Mouse (Mus musculus) gastrocnemius, postnatal 10 days (tissue): ENCODE results near the gene Rbms3. TPM values are rescaled to one million over a fixed set of nuclear protein-coding genes. Genes with fewer than 3 reads are reported as not detected.

Source experiments
- DNase-seq: peaks from one replicate; pipeline ENCODE4 v3.0.0; 2021; ENCODE audit warnings: mixed read lengths
- total RNA-seq, 2 experiments: library from RNA; stranded (reverse); gene quantifications; 2 replicates each; pipeline ENCODE4 v1.2.3; 2021

The Rbms3 gene
- total RNA-seq, 2 experiments from 2014 or later, result 26.9 to 37.4 TPM

GRCm38 (mm10) chr9:116831386-116831785 is 798.3 kb downstream of the Rbms3 start:
- DNase-seq, result no peak

- no peak for DNase-seq
Observed at GRCm38 (mm10) chr9:116829929-116830328, 799.8 kb downstream of the Rbms3 start.

- no peak for DNase-seq
Observed at GRCm38 (mm10) chr9:116821601-116822000, 808.1 kb downstream of the Rbms3 start.

DNA sequence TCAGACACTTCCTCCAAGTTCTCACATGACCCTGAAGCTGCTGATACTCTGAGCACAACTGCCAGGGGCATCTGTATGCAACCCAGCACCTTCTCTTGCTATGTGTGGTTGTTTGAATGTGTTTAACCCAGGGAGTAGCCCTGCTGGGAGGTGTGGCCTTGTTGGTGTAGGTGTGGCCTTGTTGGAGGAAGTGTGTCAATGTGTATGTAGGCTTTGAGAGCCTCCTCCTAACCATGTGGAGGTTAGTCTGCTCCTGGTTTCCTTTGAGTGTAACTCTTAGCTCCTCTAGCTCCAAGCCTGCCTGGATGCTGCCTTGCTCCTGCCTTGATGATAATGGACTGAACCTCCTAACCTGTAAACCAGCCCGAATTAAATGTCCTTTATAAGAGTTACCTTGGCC is 812.5 kb downstream of the Rbms3 start:
- DNase-seq, result no peak

DNA sequence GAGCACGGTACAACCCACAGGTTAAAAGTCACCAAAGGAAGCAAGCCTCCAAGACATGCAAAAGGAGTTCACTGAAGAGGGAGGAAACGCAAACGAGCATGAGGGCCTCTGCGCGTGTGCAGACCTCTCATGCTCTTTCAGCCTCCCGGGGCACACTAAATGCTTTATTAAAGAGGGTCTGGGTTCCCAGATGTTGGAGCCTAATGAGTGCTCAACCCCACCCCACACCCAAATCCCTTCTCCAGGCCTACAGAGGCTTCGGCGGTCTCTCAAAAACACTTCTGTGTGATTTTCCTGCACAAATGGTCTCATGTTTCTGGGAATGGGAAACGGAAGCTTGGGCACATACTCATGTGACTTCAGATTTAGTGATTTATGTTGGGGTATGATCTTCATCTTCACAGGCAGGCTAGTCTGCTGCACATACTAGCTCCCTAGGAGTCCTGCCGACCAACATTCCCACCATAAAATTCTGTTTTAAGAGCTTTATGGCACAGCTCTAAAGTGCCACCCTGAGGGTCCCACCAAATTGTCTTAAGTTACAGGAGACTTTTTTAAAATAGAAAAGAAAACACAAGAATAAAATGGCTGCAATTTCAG is 815.1 kb downstream of the Rbms3 start:
- DNase-seq, result no peak

DNA sequence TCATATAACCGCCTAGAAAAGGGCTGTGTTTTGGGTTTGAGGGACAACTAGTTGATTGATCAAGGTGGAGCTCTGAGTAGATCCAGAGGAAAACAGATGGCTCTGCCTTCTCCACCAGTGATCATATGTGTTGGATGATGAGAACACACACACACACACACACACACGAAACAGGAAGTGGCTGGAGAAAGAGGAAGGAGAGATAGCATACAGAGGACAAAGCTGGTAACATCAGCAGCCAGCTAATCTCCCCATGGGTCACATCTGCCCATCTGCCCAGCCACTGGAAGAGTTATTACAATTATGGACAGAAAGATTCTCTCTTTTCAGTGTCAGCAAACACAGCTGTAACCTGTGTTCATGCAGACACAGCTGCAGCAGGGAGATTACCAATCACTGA is 816.3 kb downstream of the Rbms3 start:
- DNase-seq, result no peak

DNA sequence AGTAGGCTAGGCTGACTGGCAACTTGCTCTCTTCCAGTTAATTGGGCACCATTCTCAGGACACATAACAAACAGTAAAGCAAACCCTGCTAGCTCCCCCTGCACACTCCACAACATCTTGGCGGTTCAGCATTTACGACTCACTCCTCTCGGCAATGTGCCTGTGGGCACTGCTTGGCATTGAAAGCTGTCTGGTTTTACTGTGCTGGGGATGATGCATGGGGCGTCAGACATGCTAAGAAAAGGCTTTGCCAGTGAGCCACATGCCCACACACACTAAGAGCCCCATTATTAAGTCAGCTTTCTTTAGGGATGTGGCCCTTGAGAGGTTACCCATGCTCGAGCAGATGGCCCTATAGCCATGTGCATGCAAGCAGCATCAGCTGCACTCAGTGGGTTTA is 820.5 kb downstream of the Rbms3 start:
- DNase-seq, result no peak

GRCm38 (mm10) chr9:116808401-116808800 is 821.3 kb downstream of the Rbms3 start:
- no peak for DNase-seq

DNA sequence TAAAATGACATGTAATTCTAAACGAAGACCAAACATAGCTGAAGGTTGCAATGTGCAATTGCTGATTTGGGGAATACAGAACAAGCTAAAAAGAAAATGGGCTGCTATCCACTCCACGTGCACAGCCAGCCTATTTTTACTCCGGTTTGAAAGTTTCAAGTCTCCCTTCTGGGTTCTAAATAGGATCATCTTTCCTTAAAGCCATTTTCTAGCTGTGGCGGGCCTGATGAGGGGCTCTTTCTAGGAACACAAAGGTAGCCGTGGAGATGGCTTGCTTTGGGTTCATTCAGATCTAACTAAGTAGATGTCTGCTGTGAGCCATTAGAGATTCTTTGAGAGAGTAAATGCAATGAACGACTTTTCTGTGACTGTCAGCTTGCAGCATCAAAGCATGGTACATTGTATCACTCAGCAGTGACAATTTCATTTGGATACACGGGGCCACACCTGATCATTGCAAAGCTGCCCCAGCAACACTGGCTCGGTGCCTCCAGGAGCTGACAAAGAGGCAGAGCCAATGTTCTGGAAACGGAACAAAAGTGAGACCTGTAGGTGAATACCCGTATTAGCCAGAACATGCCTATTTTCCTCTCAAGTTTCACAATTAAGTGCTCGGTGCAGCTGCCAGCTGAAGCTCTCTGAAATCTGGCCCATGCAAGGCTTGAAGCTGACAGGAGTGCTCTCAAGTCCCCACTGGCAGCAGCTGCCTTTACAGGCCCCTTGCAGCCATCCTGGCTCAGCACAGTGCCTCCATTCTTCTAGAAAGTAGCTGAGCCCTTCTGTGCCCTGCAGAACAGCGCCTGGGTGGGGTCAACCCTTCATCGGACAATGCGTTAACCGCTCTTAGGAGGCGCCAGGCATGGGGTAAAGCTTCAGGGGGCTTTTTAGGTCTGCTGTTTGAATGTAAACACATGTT is 822.3 kb downstream of the Rbms3 start:
- DNase-seq, result peak; percentile 16

- DNase-seq, result no peak
Observed at GRCm38 (mm10) chr9:116803292-116803731, 826.4 kb downstream of the Rbms3 start.

DNA sequence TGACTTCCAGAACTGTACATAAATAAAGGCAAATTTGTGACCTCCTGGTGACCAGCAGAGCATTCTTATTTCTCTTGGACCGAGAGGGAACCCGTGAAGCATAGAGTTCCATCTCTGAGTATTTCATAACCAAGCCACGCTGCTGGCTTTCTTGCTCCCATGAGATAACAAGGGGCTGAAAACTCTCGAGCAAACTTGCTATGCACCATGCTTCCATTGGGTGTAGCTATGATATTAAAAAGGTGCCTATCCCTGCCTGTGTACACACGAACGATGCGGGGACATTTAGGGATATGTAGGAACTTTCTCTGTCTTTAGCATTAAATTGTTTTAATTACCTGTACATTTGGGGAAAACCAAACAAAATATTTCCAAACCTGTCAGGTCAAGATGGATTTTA is 827.1 kb downstream of the Rbms3 start:
- DNase-seq, result no peak

- DNase-seq, result no peak
Observed at GRCm38 (mm10) chr9:116795240-116795955, 834.3 kb downstream of the Rbms3 start.

DNA sequence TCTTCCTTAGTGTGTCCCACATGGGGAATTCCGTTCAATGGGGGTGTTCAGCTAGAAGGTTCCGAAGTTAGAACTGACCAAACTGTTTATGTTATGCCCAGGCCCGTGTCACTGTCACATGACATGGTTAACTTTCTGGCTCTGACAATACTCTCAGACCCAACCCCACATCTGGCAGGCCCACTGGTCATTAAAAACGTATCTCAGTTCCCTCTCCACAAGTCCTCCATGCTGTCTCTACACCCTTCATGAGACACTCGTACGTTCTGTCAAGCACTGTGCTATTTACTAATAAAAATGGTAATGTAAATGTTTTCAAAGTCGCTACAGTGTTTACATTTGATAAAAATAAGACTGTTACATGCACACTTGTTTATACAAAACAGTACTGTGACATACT is 837.9 kb downstream of the Rbms3 start:
- DNase-seq, result no peak

- DNase-seq, result no peak
Observed at GRCm38 (mm10) chr9:116786136-116787046, 843.3 kb downstream of the Rbms3 start.

DNA sequence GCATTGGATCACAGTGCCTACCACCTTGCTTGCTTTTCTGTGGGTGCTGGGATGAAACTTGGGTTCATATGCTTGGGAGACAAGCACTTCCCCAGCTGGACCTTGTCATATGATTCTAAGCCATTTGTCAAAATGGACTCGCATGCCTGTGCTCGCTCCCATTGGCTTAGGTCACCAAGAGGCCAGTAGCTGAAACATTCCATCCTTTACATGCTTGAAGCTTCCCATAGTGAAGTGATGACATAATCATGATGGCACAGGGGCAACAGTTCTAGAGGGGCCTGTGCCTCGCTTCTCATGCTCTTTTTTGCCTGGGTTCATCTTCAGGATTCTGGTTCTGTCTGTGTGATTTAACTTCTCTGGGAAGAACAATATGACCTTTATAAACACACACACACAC is 857.9 kb downstream of the Rbms3 start:
- DNase-seq, result no peak

GRCm38 (mm10) chr9:116769358-116770054 is 860.2 kb downstream of the Rbms3 start:
- DNase-seq, result no peak

- DNase-seq, result no peak
Observed at GRCm38 (mm10) chr9:116762395-116763025, 867.2 kb downstream of the Rbms3 start.

GRCm38 (mm10) chr9:116748857-116749584 is 880.7 kb downstream of the Rbms3 start:
- no peak for DNase-seq

DNA sequence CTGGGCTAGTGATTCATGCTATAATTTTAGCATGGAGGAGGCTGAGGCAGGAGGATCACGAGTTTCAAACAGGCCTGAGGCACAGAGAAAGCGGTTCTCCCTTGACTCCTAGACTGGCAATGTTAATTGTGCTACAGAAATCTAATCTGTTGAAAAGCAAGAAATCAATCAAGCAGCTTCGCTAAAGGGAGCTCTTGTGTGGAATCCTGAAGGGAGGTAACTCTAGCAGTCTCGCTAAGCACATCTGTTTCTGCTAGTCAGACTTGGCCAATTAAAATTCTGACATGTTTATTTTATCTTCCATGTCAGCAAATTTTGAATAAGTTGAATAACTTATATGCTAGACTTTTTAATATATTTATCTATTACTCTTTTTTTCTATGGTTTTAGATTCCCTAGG is 881.4 kb downstream of the Rbms3 start:
- no peak for DNase-seq

GRCm38 (mm10) chr9:116746871-116747270 is 882.8 kb downstream of the Rbms3 start:
- DNase-seq, result no peak
